Mouse (Mus musculus) gastrocnemius, postnatal 10 days (tissue): ENCODE data around the gene Dna2. TPM values are rescaled to one million over a fixed set of nuclear protein-coding genes. Genes with fewer than 3 reads are reported as not detected.

Experiments
- DNase-seq: peaks from one replicate; pipeline ENCODE4 v3.0.0; 2021; ENCODE audit warnings: mixed read lengths
- total RNA-seq, 2 experiments: library from RNA; stranded (reverse); gene quantifications; 2 replicates each; pipeline ENCODE4 v1.2.3; 2021

The Dna2 gene
- total RNA-seq, 2 experiments from 2014 or later: 1.9 to 3.4 TPM

DNA sequence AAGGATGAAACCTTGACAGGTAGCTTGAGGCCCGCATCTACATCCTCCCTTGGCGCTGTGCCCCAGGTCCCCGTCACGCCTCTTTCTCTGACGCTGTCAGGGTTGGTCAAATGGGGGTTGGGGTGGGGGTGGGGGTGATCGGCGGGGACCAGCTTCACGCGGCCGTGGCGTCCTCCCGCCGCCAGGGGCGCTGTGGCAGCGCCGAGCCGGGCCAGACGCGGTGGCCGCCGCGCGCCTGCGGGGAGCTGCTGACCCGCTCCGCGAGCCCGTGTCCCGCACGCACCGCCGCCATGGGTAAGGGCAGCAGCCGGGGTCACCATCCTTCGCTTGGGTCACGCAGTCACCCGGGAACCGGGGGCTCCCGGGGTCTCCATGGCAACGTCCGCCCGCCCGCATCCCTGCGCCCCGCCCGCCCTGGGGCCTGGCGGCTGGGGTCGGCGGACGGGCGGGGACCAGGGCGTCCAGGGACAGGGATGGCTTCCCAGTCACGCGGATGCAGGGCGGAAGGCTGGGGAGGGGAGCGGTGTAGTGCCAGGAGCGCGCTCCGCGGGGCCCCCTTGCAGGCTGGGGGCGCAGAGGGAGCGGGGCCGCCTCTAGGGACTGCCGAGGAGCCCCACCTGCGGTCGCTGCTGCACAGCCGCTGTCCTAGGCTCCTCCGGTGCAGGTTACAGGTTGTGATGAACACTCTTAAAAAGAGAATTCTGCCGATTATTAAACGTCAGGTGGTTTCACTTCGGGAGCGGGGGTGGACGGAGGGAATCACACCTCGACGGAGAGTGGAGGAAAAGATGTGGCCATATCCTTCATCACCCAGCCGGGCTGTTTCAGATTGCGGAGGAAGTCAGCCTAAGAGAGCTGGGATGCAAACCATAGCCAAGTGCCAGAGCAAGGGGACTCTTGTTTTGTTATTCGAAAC lies 33.5 kb downstream of the Dna2 start, which contains the start of gene Rufy2:
Gene Rufy2, plus strand, starts transcription at position 185 of the 916 bp plus-strand sequence.
- DNase-seq: peak; percentile 91

DNA sequence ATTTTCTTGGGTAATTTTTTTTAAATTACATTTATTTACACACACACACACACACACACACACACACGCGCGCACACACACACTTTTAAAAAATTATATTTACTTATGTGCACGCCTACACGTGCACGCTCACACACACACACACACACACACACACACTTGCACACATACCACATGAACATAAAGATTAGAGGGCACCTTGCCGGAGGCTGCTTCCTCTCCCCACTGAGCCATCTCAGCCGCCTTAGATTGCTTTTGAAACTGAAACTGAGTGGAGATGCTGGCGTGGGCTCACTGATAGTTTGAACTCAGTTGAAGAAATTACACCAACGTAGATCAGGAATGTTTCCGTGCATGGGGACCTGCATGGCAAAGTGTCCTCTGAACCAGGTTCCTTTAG lies 37.2 kb downstream of the Dna2 start:
- no peak for DNase-seq

DNA sequence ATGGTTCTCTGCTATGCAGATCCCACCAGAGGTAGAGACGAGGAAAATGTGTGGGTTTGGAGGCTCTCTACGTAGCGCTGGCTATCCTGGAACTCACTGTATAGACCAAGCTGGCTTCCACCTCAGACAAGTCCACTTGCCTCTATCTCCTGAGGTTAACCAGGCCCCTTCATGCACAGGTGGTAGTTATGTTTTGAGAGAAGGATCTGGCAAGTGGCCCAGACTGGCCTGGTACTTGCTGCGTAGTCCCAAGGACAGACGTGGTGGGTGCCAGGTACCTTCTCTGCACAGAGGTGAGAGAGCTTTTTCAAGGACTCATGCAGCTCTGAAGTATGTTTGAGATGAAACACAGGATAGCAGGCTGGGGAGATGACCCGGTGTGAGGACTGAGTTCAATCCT lies 37.7 kb downstream of the Dna2 start:
- DNase-seq: no peak

DNA sequence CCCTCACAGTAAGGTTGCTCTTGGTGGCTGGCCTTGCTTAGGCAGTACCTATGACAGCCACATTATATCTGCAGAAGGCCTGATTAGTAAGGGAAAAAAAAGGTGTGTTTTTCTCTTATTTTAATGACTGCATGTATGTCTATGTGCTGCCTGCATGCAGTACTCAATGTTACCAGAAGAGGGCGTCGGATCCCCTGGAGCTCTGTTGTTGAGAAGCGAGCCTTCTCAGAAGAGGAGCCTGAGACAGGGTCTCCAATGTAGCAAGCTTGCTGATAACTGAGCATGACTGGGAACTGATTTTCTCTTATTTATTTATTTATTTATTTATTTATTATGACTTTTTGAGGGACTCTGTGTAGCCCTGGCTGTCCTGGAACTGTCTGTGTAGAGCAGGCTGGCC lies 40.5 kb downstream of the Dna2 start:
- DNase-seq: peak; percentile 24

DNA sequence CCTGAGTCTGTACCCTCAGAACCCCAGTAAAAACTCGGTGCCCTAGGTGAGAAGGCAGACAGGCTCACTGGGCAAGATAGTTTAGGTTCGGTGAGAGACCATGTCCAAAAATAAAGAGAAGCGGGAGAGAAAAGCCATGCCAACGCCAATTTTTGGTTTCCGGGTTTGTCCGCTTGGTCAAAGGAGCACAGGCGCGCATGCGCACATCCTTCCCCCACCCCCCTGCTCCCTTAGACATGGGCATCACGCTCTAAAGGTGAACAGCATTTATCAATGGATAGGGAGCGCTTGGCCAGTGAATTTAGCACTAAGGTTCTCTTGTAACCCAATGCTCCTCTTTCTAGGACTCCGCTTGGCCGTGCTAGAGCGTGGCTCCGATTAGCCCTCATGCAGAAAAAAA lies 43.8 kb downstream of the Dna2 start:
- no peak for DNase-seq

DNA sequence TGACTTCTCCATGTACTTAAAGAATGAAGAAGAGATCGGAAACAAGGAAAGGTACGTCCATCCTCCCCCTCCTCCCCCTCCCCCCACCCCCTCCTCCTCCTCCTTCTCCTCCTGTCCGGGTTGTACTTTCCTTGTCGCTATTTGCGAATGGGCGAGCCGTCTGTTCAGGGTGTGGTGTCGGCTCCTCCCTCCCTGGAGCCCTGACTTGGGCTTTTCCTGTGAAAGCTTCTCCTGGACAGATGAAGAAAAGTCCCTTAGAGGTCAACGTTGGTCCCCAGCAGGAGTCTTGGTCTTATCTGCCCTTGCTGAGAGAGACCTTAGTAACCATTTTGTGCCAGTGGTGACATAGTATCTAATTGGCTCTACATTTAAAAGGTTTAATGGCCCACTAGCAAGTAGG lies 47.2 kb downstream of the Dna2 start:
- DNase-seq: no peak

DNA sequence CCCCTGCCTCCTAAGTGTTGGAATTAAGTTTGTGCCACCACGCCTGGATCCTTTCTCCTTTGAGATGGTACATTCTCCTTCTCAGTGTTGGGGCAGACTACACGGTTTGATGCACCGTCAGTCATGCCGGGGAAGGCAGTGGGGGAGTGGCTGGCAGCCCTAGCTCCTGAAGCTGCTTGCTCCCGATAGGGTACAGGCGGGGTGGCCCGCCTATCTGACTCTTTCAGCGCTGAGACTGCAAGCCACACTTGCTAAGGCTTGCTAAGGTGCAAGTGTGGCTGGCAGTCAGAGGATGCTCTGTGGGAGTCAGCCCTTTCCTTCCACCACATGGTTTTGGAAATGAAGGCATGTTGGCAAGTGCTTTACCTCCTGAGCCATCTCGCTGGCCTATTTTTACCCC lies 53.8 kb downstream of the Dna2 start:
- no peak for DNase-seq

DNA sequence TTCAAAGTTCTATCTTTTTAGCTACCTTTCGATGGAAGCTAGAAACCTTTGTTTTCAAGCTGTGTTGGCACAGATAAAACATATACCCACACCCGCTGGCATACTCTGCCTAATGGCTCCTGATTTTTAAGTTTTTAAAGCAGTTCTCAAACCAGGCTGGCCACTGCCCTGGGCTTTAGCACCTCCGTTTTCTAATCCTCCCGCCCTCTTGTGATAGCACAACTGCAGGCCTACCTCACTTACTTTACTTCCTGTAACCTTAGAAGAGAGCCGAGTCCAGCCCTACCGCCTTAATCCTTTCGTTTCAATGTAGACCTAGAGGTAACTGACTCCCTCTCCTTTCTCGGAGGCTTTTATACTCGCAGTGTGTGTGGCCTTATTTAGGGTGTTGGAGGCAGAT lies 56.4 kb downstream of the Dna2 start:
- DNase-seq: no peak

DNA sequence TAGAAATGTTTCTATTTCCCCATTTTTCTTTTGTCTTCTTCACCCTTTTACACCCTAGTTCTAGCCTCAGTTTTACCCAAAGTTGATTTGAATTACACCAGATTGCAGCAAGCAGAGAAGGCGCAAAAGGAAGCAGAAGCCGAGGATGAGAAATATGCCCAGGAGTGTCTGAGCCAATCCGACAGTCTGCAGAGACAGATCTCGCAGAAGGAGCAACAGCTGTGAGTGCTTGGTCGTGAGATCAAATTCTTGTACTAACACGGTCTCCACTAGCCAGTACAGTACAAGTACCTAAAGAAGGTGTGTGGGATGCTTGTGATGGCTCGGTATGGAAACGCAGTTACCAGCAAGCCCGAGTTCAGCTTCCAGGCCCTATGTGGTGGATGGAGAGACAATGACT lies 57.7 kb downstream of the Dna2 start:
- no peak for DNase-seq

DNA sequence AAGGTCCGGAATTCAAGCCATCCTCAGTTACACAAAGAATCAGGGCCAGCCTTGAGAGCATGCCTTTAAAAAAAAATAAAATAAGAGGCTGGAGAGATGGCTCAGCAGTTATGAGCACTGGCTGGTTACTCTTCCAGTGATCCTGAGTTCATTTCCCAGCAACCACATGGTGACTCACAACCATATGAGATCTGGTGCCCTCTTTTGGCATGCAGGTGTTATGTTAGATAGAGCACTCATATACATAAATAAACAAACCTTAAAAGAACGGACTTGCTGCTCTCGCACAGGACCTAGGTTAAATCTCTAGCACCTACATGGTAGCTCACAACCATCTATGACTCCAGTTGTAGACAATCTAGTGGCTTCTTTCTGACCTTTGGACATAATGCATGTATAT lies 61.4 kb downstream of the Dna2 start:
- no peak for DNase-seq

DNA sequence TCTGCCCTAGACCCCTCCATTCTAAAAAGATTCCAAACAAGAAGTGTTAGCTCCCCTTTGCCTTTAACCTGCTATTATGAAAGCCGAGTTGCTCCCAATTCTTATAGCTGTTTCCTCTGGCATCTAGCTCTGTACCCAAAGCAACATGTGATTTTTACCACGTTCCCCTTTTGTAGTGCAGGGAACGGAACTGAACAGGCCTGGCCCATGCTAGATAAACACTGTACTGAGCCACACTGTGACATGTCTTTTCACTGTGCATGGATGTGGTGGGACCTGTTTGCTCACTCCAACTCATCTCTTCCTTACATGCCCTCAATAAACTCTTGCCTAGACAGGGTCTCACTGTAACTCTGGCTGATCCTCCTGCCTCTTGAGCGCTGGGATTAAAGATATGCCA lies 63.4 kb downstream of the Dna2 start:
- no peak for DNase-seq

DNA sequence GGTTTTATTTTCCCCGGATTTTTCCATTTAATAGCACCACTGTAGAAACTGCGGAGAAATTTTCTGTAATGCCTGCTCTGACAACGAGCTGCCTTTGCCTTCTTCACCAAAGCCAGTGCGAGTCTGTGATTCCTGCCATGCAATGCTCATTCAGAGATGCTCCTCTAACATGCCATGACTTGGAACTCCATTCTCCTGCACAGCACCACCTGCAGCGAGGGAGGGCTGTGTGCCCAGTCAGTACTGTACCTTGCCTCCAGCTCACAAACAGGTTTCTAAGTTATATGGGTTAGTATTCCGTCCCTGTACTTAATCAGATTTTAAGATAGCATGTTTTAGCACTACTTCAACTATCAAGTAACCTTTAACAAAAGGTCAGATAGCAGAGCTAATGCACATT lies 64.7 kb downstream of the Dna2 start:
- DNase-seq: no peak

DNA sequence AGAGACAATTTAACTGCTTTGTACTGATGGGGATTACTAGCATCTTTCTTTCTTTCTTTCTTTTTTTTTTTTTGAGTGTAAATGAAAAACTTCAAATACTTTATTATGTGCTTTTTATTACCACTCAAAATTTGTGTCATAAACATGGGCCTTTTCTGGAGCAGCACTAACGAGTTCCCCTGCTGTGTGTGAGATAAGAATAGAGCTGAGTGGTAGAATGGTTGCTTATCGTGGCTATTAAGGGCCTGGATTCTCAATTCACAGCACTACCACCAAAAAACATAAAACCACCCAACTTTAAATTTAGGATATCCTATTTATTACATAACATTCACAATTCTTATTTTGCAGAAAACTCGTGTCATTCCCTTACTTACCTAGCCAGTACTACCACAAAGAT lies 66.7 kb downstream of the Dna2 start:
- DNase-seq: no peak

DNA sequence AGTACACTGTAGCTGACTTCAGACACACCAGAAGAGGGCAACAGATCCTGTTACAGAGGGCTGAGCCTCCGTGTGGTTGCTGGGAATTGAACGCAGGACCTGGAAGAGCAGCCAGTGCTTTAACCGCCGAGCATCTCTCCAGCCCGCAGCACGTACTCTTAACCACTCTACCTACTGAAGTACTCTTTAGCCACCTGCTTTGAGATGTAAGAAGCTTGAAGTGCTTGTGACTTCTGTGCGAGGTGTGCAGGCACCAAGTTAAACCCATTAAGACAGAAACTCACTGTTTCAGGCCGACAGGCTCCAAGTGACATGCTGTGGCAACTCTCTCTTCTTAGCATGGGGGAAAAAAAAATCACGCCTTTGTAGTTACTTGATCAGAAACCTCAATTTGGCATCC lies 67.3 kb downstream of the Dna2 start:
- DNase-seq: no peak

DNA sequence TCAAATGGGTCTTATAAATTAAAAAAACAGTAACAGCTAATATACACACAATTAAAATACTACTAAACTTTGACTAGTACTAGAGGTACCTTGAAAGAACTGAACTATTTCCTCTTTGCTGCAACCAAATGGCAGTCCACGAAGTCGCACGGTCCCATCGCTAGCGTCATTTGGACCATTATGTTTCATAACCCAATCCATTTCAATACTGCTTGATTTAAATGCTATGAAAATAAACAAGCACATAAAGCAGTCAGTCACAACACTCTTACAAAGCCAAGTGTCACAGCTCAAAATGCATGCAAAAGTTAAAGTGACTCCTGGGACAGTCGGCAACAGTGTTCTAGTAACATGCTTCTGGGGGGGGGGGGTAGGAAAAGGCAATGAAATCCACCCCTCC lies 72.5 kb downstream of the Dna2 start:
- no peak for DNase-seq

DNA sequence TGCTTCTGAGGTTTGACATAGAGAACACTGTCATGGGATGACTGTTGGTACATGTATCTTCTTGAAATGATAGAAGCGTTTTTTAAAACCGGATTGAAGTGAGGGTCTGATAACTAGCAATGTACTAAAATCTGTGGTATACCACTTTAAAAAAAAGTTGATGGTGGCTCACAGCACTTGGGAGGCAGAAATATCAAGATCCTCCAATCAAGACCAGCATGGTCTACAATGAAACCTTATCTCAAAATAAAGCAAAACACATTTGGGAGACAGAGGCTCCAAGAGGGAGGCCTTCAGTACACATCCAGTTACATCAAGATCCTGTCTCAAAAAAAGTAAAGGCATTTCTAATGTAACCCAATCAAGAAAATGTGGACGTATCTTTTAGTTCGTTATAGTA lies 74.9 kb downstream of the Dna2 start:
- DNase-seq: no peak

DNA sequence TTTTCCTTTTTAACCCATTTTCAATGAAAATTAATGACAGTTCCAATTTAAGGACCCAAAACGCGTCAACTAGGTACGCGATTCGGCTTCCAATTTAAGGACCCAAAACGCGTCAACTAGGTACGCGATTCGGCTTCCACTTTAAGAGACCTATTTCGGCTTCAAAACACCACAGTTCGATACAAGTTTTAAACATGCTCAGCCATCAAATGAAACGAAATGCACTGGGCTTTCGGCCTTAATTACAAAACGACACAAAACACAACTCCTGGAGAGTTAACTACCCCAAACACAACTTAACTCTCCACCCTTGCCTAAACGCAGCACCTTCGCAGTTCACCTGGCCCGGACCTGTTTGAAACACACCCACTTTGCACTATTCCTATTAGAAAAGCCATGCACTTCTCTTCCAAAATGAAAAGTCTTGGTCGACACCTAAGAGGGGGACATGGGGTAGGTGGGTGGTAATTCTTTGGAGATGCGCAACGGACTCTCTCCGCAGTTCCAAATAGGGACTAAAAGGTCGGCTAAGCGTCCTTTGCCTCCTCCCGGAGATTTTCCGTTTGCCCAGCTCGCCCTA lies 75.8 kb downstream of the Dna2 start:
- no peak for DNase-seq

DNA sequence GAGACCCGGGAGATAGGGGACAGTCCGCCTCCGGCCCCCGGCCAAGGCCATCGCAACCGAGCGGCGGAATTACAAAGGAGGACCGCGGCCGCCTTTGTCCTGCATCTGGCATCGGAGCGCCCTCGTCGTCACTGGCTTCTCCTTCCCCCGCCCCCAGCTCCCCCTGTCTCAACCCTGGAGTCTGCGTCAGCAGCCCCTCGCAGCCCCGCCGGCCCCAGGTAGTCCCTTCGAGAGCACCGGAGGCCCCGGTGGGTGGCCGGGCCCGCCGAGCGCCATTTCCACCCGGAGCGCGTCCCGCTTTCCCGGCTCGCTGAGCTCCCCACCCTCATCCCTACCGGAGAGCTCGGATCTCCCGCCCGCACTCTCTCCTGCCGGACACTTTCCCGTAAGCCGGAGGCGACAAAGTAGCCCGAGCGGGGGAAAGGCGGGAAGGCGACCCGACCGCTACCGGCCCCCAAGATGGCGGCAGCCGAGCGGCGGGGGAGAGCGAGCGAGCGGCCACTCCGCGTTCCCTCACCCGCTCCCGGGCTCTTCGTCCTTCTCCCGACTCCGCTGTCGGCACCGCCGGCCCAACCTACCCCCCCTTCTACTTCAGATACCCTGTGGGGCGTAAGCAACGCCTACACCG lies 76.4 kb downstream of the Dna2 start:
- DNase-seq: peak; percentile 71

Other genes starting within 250 kb of the Dna2 start
- under 1 TPM; 0.49 to 0.68 TPM for gene Stox1, start 220.9 kb upstream of the Dna2 start, total RNA-seq
- gene Ccar1, start 154.7 kb upstream of the Dna2 start, total RNA-seq: 10 to 100 TPM; 38.6 to 52.3 TPM
- gene Tet1, start 38.0 kb upstream of the Dna2 start, total RNA-seq: 10 to 100 TPM; 15.3 to 26.2 TPM
- gene Slc25a16, start 26.4 kb upstream of the Dna2 start, total RNA-seq: 10 to 100 TPM; 19.8 to 22.0 TPM
- 10 to 100 TPM; 12.2 to 12.3 TPM for gene Rufy2, start 33.2 kb downstream of the Dna2 start, total RNA-seq
- 10 to 100 TPM; 15.9 to 24.0 TPM for gene Hnrnph3, start 77.2 kb downstream of the Dna2 start, total RNA-seq
- gene Pbld2, start 77.3 kb downstream of the Dna2 start, total RNA-seq: 1 to 10 TPM; 1.2 to 1.6 TPM
- under 1 TPM; 0.56 to 0.75 TPM for gene Pbld1, start 113.1 kb downstream of the Dna2 start, total RNA-seq
- gene Atoh7, start 152.6 kb downstream of the Dna2 start, total RNA-seq: under 1 TPM; 0.14 to 0.32 TPM